Mouse (Mus musculus) liver, embryonic 14.5 days (tissue): ENCODE measurements at regions not wholly inside any gene's neighbourhood (a gene's known extent, or its start where the extent isn't known, plus 50 kb on each side); places are given as distances from the start of the nearest gene placed in this dataset.

Experiments used
- ATAC-seq: fragments of 200-750 bp; cut with Nextera tagmentation; 2 replicates; pipeline ENCODE4 v1.8.0; 2017; ENCODE audit warnings: moderate number of reproducible peaks, mild to moderate bottlenecking, moderate library complexity; ENCODE audit not compliant: insufficient read depth
- DNase-seq, 3 experiments: peaks; one replicate each; pipeline ENCODE4 v3.0.0-alpha.2; 2012 to 2013; ENCODE audit warnings: low read depth in 3 of 3, low spot score in 3 of 3
- H3K27ac ChIP-seq: fragments of 300-500 bp; sonication (generic); 2 replicates; pipeline ENCODE4 v1.5.1; 2014; ENCODE audit warnings: moderate library complexity, mild to moderate bottlenecking, control low read depth, inconsistent platforms
- H3K27me3 ChIP-seq: fragments of 300-500 bp; sonication (generic); 2 replicates; pipeline ENCODE4 v1.6.1; 2014; ENCODE audit warnings: mild to moderate bottlenecking, low read length, moderate library complexity; ENCODE audit not compliant: control insufficient read depth, insufficient read depth
- H3K36me3 ChIP-seq: fragments of 300-500 bp; sonication (generic); replicated peaks from 2 replicates; pipeline ENCODE4 v1.6.1; 2014; ENCODE audit warnings: low read depth; ENCODE audit not compliant: control insufficient read depth, insufficient read depth
- H3K4me1 ChIP-seq, 2 experiments: fragments of 200-500 bp in 1 of 2; fragments of 300-500 bp in 1 of 2; sonication (generic) in 1 of 2; replicated peaks; 2 replicates each; pipeline ENCODE4 v1.6.1; 2012 to 2014; ENCODE audit warnings: antibody characterized with exemption in 1 of 2, inconsistent platforms in 1 of 2, low read length in 1 of 2; ENCODE audit not compliant: control insufficient read depth in 2 of 2, insufficient read depth in 2 of 2
- H3K4me2 ChIP-seq: fragments of 300-500 bp; sonication (generic); 2 replicates; pipeline ENCODE4 v1.6.1; 2014; ENCODE audit warnings: low read depth, mild to moderate bottlenecking, control low read depth, moderate library complexity
- H3K4me3 ChIP-seq, 2 experiments: fragments of 200-500 bp in 1 of 2; fragments of 300-500 bp in 1 of 2; sonication (generic) in 1 of 2; 2 replicates each; pipeline ENCODE4 v1.5.1; 2012 to 2014; ENCODE audit warnings: low read depth in 2 of 2, low read length in 2 of 2, mild to moderate bottlenecking in 2 of 2, control low read depth in 1 of 2, inconsistent platforms in 1 of 2, moderate library complexity in 1 of 2; ENCODE audit not compliant: insufficient read depth in 1 of 2
- H3K9ac ChIP-seq: fragments of 300-500 bp; sonication (generic); replicated peaks from 2 replicates; pipeline ENCODE4 v1.6.1; 2014; ENCODE audit warnings: mild to moderate bottlenecking, control low read depth, moderate library complexity
- H3K9me3 ChIP-seq: fragments of 300-500 bp; sonication (generic); 2 replicates; pipeline ENCODE4 v1.6.1; 2016; ENCODE audit warnings: low read length, mixed read lengths; ENCODE audit not compliant: control insufficient read depth
- CTCF ChIP-seq: IDR thresholded peaks from 2 replicates; pipeline ENCODE4 v1.5.1; 2016; ENCODE audit warnings: antibody characterized with exemption, low read depth, control low read depth
- EP300 ChIP-seq: IDR thresholded peaks from 2 replicates; pipeline ENCODE4 v1.6.1; 2016; ENCODE audit warnings: antibody characterized with exemption, low read depth
- WGBS: fragments of 180-500 bp; shearing (Covaris S2); extraction: QIAGEN DNeasy Blood & Tissue Kit; methylation state at CpG from one replicate; pipeline ENCODE4 v1.1.7; 2014; ENCODE audit not compliant: insufficient replicate concordance; 5-methylcytosine and 5-hydroxymethylcytosine counted together

DNA sequence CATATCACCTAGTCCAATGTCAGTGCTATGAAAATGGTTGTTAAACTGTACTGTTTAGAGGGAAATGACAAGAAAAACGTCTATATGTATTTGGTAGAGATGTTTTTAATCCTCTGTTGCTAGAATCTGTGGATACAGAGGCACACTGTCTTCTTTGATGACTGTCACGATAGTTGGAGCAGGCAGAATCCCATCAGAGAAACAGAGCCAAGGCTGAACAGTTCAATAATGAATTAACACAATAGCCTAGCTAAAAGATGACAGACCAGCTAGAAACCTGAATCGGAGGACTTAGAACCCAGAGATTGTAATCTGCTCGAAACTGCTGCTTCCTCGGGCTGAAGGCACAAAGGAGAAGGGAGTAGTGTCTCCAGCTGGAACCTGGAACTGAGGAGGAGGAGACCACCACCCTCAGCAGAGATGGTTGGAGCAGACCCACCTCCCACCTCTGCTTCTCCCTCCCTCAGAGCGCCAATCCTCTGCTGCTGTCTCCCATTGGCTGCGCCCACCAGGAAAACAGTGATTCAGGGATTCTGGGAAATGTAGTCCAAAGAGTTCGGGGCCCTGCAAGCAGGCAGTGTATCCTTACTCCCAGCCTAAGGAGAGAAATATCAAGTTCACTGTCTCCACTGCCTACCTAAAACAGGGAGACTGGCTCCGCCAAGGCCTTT lies 98.2 kb upstream of the Mgme1 start:
- Histone ChIP-seq H3K27me3 (no peaks in the 10 kb centered on the region), H3K9ac (no peak overlapping the region), H3K36me3 (no peaks in the 10 kb centered on the region), H3K4me3 (peak overlapping the region in 1 of 2 experiments; percentile 55; a peak in 2 of 4 replicates), H3K4me2 (peak overlapping the region; percentile 43; the same call in 1 of the 2 replicates), H3K27ac (no peak overlapping the region), H3K9me3 (no peaks in the 10 kb centered on the region), H3K4me1 (peaks cover 3 to 26% of the 10 kb centered on the region in 2 experiments)
- TF ChIP-seq EP300 (no peak), CTCF (no peak)
- DNase-seq, result no peak
- 25% methylated on average over 9 of the region's 9 CpGs for WGBS
- no peak for ATAC-seq

DNA sequence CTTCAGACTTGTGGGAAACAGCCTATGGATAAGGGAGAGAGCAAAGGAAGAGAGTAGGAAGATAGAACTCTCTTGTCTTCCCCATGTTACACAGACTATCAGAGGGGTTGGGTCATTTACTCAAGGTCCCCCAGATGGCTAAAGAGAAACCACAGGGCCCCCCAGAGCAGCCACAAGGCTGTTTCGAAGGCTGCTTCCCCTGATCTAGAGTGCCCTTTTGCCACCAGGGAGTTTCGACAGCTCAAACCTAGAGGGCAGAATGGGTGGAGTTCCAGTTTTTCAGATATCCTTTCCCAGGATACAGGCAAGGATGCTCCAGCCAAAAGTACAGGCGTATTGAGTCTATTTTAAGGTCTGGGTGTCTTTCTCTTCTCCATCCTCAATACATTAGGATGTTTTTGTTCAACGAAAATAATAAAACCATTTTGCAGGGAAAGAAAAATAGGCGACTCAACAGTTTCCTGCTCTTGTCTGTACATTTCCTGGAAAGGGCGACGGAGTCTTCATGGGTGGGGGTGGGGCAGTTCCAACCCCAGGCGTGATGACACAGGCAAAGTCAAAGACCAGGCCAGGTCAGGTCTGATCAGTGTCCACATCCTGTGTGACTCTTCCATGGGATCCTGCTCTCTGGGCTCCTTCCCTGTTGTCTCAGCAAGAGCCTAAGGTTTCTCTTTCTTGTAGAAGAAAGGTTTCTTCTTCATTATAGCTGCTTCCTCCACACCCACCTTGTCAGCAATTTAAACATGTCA lies 96.9 kb upstream of the Mgme1 start:
- peaks cover 7 to 33% of the 10 kb centered on the region in 2 experiments for H3K4me1 ChIP-seq
- DNase-seq (no peak), ATAC-seq (no peak)
- TF ChIP-seq CTCF (no peak), EP300 (no peak)
- WGBS, result 24% methylated on average over 8 of the region's 8 CpGs
- H3K9ac ChIP-seq, result no peak overlapping the region
- no peaks in the 10 kb centered on the region for H3K9me3 ChIP-seq
- H3K27ac ChIP-seq, result no peak overlapping the region
- H3K36me3 ChIP-seq, result no peaks in the 10 kb centered on the region
- no peak overlapping the region for H3K4me2 ChIP-seq
- H3K4me3 ChIP-seq, result no peak overlapping the region
- H3K27me3 ChIP-seq, result no peaks in the 10 kb centered on the region

GRCm38 (mm10) chr2:144174366-144175035 lies 96.0 kb upstream of the Mgme1 start:
- TF ChIP-seq EP300, result no peak
- TF ChIP-seq CTCF, result no peak
- WGBS, result 55% methylated on average over 5 of the region's 5 CpGs

DNA sequence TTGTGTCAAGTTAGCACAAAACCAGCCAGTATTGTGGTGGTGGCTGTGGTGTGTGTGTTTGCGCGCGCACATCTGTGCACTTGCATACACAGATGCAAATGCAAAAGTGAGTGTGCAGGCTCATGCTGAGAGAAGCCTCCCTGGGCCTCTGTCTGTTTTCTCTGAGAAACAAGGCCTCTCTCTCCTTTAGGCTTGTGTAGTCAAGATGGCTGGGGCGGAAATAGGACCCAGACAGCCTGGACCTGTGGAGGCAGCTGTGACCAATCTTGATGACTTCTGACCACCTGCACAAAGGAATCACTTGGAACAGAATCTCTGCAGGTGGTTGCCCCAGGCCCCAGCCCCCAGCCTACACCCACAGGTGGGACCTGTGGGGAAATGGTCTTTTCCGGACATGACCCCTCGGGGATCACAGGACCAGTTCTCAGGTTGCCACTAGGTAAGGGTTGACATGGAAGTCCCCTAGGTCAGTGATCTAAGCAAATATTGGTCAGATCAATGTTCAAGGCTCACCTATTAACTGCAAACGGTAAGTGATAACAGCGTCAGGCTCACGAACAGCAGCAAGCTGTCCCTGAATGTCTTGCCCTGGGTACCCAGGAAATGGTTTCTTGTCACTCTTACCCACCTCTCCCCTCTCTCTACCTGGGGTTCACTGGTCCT lies 93.8 kb upstream of the Mgme1 start:
- Histone ChIP-seq H3K9ac (no peak overlapping the region), H3K27ac (no peak overlapping the region), H3K4me1 (peaks cover 7 to 34% of the 10 kb centered on the region in 2 experiments), H3K36me3 (no peaks in the 10 kb centered on the region), H3K27me3 (no peaks in the 10 kb centered on the region), H3K4me3 (no peak overlapping the region), H3K4me2 (peak overlapping the region; percentile 22), H3K9me3 (no peaks in the 10 kb centered on the region)
- 50% methylated on average over 9 of the region's 9 CpGs for WGBS
- DNase-seq (no peak), ATAC-seq (peak; percentile 39; the same call in 1 of the 2 replicates)
- TF ChIP-seq EP300 (no peak), CTCF (no peak)

More at GRCm38 (mm10) chr2:144174366-144175035, 96.0 kb upstream of the Mgme1 start:
- no peak overlapping the region for H3K4me2 ChIP-seq
- DNase-seq (no peak), ATAC-seq (no peak)
- no peak overlapping the region for H3K9ac ChIP-seq
- no peaks in the 10 kb centered on the region for H3K27me3 ChIP-seq
- H3K4me1 ChIP-seq, result peaks cover 7 to 33% of the 10 kb centered on the region in 2 experiments
- no peak overlapping the region for H3K4me3 ChIP-seq
- H3K9me3 ChIP-seq, result no peaks in the 10 kb centered on the region
- no peak overlapping the region for H3K27ac ChIP-seq
- H3K36me3 ChIP-seq, result no peaks in the 10 kb centered on the region
